Mouse (Mus musculus): ENCODE measurements at regions not wholly inside any gene's neighbourhood (a gene's known extent, or its start where the extent isn't known, plus 50 kb on each side); places are given as distances from the start of the nearest gene placed in this dataset.
"Not testable (repeated sequence)": the region's sequence is repeated elsewhere in the genome, so short reads cannot be mapped to it uniquely, and the experiment has no call there.

DNA sequence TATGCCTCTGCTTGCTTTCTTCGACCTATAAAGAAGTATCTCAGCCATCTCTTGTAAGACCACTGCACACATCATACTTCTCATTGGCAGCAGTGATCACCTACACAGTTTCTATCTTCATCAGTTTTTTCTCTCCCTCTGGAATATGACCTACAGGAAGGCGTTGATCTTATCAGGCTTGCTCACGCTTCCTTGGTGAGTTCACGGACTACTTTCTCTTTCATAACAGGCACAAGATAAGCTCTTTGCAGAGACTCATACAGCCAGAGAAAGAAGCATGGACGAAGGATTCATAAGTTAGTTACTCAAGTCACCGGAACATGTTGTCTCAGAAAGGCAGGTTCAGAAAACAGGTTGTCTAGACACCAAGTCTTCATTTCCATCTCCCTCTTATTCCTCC lies 136.7 kb upstream of the Tbl1xr1 start:
- no peak for DNase-seq (ENCODE audit: low spot score)

DNA sequence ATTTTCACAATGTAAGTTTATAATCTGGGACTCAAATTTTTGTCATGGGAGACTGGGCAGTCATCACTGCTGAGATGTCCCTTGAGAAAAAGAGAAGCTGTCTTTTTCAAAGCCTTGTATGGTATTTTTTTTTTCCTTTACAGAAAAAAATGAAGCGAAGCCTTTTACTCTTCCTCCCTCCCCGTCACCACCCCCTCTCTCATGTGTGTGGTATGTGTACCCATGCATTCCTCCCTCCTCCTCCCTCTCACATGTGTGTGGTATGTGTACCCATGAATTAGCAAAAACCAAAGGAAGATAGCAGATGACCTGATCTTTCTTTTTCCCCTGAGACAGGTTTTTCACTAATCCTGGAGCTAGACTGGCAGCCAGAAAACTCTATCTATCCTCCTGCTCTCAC lies 134.9 kb upstream of the Tbl1xr1 start:
- no peak for DNase-seq (ENCODE audit: low spot score)

- DNase-seq (ENCODE audit: low spot score): no peak
These were observed 133.5 kb upstream of the Tbl1xr1 start for GRCm38 (mm10) chr3:21942912-21943311.

DNA sequence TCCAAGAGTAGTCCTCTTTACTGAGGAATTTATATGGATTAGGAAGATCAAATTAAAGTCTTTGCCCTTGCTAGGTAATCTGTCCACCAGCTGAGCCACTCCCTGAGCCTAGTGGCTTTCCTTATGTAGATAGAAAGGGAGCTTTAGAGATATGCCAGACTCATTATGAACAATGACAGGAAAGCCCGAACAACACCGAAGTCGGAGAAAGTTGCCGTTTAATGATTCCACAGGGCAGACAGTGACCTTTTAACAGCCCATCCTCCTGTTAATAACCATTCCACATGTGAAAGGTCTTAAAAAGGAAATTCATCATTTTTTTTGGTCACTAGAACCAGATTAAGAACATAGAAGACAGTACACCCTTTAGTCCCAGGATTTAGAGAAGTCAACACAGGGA lies 130.7 kb upstream of the Tbl1xr1 start:
- DNase-seq (ENCODE audit: low spot score): no peak

DNA sequence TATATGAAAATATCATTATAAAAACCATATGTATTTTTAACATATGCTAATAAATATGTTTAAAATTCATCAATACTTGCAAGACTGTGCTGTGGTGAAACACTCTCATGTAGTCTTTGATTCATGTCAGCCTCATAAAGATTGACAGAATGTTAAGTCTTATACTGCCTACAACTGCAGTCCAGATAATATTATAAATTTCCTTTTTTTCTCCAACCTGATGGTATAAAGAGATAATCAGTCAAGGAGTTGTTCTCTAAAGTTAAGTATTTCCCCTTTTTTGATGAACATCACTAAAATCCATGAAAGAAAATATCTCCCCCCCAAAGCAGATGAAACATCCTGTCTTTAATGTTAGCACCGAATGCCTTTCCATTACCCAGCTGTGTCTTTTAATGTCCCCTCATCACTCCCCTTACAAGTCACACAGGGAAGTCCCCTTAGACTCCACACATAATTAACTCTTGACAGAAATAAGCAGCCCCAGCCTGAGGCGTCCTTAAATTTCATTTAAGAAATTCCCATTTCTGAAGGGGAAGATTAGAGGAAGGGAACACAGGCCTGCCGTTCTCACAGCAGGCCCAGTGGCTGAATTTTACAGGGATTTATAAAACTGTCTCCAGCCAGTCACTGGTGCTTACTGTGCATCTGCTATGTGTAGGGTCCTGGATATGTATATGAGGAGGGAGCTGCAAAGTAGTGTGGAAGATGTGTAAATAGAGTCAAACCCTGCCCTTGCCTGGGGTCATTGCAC lies 129.0 kb upstream of the Tbl1xr1 start:
- DNase-seq (ENCODE audit: low spot score): no peak

DNA sequence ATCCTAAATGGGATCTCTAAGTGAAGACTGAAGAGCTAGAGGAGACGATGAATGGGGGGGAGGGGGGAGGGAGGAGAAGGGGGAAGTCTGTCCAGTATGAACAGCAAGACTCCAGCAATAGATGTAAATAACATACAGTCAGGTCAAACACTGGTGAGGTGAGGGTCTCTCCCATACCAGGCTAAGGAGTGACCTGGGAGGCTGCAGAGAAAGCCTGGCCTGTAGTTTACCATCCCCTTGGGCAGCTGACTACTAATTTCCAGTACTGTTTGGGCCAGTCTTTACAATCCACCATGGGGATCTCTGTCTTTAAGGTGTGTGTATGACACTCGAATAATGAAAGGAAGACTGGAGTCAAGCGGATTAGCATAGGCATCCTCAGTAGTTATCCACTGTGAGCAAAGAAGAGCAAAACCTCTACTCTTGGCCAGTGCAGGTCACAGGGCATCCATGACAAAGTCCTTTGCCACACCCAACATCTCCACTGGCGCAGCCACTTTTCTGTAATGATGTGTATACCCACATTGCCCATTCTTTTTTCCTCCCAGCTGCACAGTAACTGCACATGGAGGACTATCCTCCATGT lies 128.3 kb upstream of the Tbl1xr1 start:
- DNase-seq (ENCODE audit: low spot score): no peak

DNA sequence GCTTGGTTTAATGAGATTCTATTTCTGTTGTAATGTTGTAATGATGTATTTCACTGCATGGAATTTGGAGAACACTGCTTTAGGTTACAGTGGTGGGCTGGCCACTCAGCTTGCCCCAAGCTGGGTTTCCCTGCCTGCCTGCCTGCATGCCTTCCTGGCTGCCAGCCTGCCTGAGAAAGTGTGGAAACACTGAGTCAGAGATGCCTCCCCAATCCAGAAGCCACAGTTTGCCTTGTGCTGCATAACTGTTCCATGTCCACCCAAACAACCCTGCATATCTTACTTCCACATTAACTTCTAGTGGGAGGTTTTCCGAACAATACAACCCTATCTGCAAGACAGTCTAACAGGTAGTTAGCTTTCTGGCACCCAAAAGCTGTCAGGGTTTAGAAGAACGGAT lies 127.0 kb upstream of the Tbl1xr1 start:
- DNase-seq (ENCODE audit: low spot score): no peak

- no peak for DNase-seq (ENCODE audit: low spot score)
These were observed 125.9 kb upstream of the Tbl1xr1 start for GRCm38 (mm10) chr3:21950571-21950970.

- no peak for DNase-seq (ENCODE audit: low spot score)
These were observed 124.8 kb upstream of the Tbl1xr1 start for GRCm38 (mm10) chr3:21951446-21952285.

DNA sequence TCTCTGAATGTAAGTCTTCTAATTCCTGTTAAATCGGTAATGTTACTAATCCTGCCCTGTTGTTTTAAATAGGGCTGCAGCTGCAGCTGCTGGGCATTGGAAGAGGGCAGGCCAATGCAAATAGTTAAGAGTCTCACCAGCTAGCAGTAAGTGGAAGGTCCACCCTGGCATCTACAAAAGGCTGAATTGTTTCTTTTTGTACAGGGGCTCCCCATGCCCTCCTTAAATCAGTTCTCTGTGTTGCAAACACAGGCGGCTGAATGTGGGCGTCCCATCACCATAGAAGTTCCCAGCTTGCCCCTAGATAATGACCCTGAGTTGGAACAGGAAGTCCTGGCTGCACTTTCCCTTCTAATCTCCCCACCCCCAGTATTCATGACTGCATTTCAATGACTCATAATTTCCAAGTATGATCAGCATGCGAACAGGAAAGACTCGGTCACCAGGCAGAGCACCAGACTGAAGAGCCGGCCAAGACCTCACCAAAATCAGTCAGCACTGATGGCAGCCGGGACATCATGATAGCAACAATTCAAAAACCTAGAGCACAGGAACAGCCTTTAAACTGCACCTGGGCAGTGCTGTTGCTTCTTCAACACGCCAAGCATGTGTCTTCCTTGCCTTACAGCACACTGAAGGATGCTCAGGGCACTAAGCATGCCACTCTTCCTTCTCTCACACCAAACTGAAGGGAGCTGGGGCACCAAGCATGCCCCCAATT lies 123.6 kb upstream of the Tbl1xr1 start:
- DNase-seq (ENCODE audit: low spot score): no peak

GRCm38 (mm10) chr3:21953416-21953810 lies 123.0 kb upstream of the Tbl1xr1 start:
- no peak for DNase-seq (ENCODE audit: low spot score)

- no peak for DNase-seq (ENCODE audit: low spot score)
These were observed 120.8 kb upstream of the Tbl1xr1 start for GRCm38 (mm10) chr3:21955681-21956080.

DNA sequence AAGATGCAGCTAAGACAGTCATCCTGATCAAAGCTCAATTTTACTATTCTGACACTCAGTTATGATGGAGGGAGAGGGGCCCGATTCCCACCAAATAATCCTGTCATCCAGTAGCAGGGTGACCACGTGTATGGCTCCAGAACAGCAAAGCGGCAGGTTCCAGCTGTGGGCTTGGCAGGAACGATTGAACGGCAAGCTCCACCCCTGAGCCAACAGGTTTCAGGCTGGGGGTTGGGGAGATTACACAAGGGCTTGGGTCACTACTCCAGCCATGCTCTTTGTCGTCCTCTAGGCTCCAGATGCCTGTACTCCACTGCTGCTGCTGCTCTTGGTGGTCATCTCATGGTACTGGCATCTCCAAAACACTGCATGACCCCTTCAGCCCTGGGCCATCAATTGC lies 119.3 kb upstream of the Tbl1xr1 start:
- not testable (repeated sequence) for DNase-seq (ENCODE audit: low spot score)

- no peak for DNase-seq (ENCODE audit: low spot score)
These were observed 117.7 kb upstream of the Tbl1xr1 start for GRCm38 (mm10) chr3:21958595-21959286.

- DNase-seq (ENCODE audit: low spot score): no peak
These were observed 115.4 kb upstream of the Tbl1xr1 start for GRCm38 (mm10) chr3:21961091-21961490.

- DNase-seq (ENCODE audit: low spot score): no peak
These were observed 114.7 kb upstream of the Tbl1xr1 start for GRCm38 (mm10) chr3:21961746-21962145.

DNA sequence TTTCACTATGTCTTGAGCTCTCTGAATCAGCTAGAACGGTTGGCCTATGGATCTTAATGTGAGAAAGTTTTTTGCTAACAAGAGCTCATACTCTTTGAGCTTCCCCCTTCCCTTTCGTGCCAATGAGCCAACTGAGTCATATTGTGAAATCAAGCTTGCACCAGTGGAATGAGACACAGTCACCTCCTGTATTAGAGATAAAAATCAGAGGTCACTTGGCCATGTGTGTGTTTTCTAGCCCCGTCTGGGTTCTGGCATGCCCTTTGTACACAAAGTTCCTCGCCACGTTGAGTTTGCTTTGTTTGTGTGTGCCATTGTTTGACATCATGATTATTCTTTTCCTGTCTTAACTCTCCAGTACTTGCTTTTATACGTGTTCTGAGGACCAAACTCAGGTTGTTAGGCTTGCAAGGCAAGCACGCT lies 114.1 kb upstream of the Tbl1xr1 start:
- DNase-seq (ENCODE audit: low spot score): no peak

DNA sequence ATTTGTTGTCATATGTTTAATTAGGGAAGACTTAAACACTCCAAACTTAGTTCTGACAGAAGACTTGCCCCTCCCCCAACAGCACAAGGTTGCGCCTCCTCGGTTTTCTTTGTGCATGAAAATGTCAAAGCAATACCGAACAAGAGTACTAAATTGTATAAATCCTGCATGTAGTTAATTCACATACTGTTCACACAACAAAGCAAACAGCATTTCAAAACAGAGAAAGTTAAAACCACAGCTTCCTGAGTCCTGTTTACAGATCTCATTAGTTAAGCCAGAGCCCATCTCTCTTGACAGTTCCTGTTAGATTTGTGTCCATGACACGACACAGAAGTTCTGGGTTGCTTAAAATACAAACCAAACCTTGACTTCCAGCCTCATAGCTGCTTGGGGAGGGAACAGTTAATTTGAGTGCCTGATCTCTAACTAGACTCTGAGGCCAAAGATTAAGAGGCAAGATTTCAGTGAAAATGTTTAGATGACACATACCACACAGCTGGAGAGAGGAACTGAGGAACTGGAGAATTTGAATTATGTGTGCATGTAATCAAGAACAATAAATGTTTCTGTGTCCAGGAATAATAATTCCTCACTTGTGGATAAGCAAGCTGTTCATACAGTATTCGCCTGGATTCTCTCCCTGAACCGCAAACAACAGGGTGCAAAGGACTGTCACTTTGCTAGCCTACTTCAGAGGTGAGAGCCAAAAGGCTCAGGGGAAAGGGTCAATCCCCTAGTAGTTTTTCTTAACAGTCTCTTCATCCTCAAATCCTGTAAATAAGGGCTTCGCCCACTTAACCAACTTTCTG lies 113.3 kb upstream of the Tbl1xr1 start:
- DNase-seq (ENCODE audit: low spot score): no peak

DNA sequence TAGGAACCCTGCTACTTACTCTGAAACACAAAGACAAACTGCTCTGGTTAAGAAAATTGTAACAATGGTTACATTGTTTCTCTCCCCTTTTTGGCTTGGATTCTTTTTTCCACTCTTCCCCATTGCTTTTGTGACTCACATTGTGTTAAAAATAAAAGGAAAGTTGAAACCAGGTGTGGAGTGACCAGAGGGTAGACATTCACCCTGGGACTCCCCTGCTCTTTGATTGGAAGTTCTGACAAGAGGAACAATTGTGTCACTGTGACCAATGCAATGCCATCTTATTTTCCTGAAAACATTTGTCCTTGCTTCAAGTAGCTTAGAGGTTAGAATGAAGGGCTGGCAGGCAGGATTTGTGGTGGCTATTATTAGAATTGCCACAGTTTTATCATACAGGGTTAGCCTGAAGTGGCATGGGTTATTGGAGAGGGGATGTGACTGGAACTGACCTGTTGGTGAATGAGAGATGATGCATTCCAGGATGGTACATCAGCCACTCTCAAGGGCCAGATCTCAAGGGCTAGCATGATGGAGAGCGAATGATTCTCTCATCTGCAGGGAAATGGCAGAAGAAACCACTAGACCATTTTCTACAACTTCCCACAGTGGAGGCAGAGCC lies 112.6 kb upstream of the Tbl1xr1 start:
- no peak for DNase-seq (ENCODE audit: low spot score)

GRCm38 (mm10) chr3:21964438-21964837 lies 112.0 kb upstream of the Tbl1xr1 start:
- no peak for DNase-seq (ENCODE audit: low spot score)

Data from left cerebral cortex, adult 11 months (tissue).